Mouse (Mus musculus) limb, embryonic 11.5 days (tissue): Measurements from ENCODE around the gene Ifitm6. TPM values are rescaled to one million over a fixed set of nuclear protein-coding genes. Genes with fewer than 3 reads are reported as not detected.
"Not testable (repeated sequence)": the region's sequence is repeated elsewhere in the genome, so short reads cannot be mapped to it uniquely, and the experiment has no call there.

ENCODE experiments used
- ATAC-seq: fragments of 200-750 bp; cut with Nextera tagmentation; 2 replicates; pipeline ENCODE4 v1.8.0; 2017; ENCODE audit warnings: low read depth; ENCODE audit not compliant: insufficient number of reproducible peaks, low FRiP score, low TSS enrichment
- DNase-seq: peaks from one replicate; pipeline ENCODE4 v3.0.0-alpha.2; 2015; ENCODE audit warnings: low spot score
- H3K27ac ChIP-seq: fragments of 300-500 bp; sonication (generic); replicated peaks from 2 replicates; pipeline ENCODE4 v1.5.1; 2014; ENCODE audit warnings: low read depth, mild to moderate bottlenecking, low read length
- H3K27me3 ChIP-seq: fragments of 300-500 bp; sonication (generic); 2 replicates; pipeline ENCODE4 v1.6.1; 2014; ENCODE audit warnings: mild to moderate bottlenecking, low read length, mixed read lengths; ENCODE audit not compliant: control insufficient read depth, insufficient read depth
- H3K36me3 ChIP-seq: fragments of 300-500 bp; sonication (generic); 2 replicates; pipeline ENCODE4 v1.6.1; 2014; ENCODE audit warnings: mild to moderate bottlenecking, low read length, moderate library complexity, mixed read lengths; ENCODE audit not compliant: control insufficient read depth, insufficient read depth
- H3K4me1 ChIP-seq: fragments of 300-500 bp; sonication (generic); 2 replicates; pipeline ENCODE4 v1.6.1; 2014; ENCODE audit warnings: low read length, mixed read lengths; ENCODE audit not compliant: control insufficient read depth, insufficient read depth
- H3K4me2 ChIP-seq: fragments of 300-500 bp; sonication (generic); 2 replicates; pipeline ENCODE4 v1.6.1; 2014; ENCODE audit warnings: low read depth, mild to moderate bottlenecking, moderate library complexity; ENCODE audit not compliant: severe bottlenecking
- H3K4me3 ChIP-seq: fragments of 300-500 bp; sonication (generic); 2 replicates; pipeline ENCODE4 v1.5.1; 2014; ENCODE audit warnings: low read depth, low read length
- H3K9ac ChIP-seq: fragments of 300-500 bp; sonication (generic); 2 replicates; pipeline ENCODE4 v1.6.1; 2014; ENCODE audit warnings: mild to moderate bottlenecking, low read length
- H3K9me3 ChIP-seq: fragments of 300-500 bp; sonication (generic); 2 replicates; pipeline ENCODE4 v1.6.1; 2016; ENCODE audit warnings: low read length; ENCODE audit not compliant: control insufficient read depth
- WGBS: fragments of 180-500 bp; shearing (Covaris S2); extraction: QIAGEN DNeasy Blood & Tissue Kit; methylation state at CpG from one replicate; pipeline ENCODE4 v1.1.7; 2014; 5-methylcytosine and 5-hydroxymethylcytosine counted together
- polyA plus RNA-seq: library from polyadenylated mRNA; unstranded; fragments of >200 nt; fragmentation: Nextera tagmentation; extraction: Ambion mirVana; gene quantifications from 2 replicates; pipeline ENCODE4 v1.2.1, GENCODE M21; 2014

Gene Ifitm6
- polyA plus RNA-seq, 1 experiment from 2014 or later = not detected

GRCm38 (mm10) chr7:140976720-140977119, 41.0 kb downstream of the Ifitm6 start:
- not testable (repeated sequence) for H3K9me3 ChIP-seq, ATAC-seq, H3K36me3 ChIP-seq, H3K4me1 ChIP-seq, H3K27ac ChIP-seq, H3K4me2 ChIP-seq, H3K4me3 ChIP-seq, DNase-seq, H3K9ac ChIP-seq, H3K27me3 ChIP-seq
- WGBS = 90% methylated on average over 9 of the region's 9 CpGs

DNA sequence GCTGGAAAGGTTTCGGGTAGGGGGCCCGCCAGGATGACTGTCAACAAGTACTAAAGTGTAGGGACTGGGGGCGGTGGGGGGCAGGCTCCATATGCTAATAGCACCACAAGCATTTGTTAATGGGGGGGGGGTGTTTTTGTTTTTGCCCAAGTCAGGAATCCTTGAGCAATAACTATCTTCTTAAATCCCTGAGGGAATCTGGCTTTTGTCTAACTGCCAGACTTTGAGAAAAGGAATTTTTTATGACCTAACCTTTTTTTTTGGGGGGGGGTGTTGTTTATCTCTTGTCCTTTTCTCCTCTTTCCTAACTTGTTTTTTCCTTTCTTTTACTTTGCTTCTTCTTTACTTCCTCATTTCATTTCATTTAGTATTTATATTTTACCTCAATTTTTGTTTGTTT, 42.3 kb downstream of the Ifitm6 start:
- Histone ChIP-seq H3K9ac (no peak overlapping the region), H3K27ac (no peak overlapping the region), H3K4me3 (no peak overlapping the region), H3K4me2 (no peak overlapping the region), H3K36me3 (no peaks in the 10 kb centered on the region), H3K4me1 (peaks cover 11% of the 10 kb centered on the region; the same call in 1 of the 2 replicates), H3K9me3 (no peaks in the 10 kb centered on the region), H3K27me3 (no peaks in the 10 kb centered on the region)
- ATAC-seq (no peak), DNase-seq (no peak)
- WGBS = 25% methylated on average over 3 of the region's 3 CpGs

- H3K36me3 ChIP-seq = no peaks in the 10 kb centered on the region
- H3K27ac ChIP-seq = no peak overlapping the region
- H3K4me3 ChIP-seq = no peak overlapping the region
- 24% methylated on average over 9 of the region's 9 CpGs for WGBS
- no peaks in the 10 kb centered on the region for H3K27me3 ChIP-seq
- H3K9ac ChIP-seq = no peak overlapping the region
- no peak overlapping the region for H3K4me2 ChIP-seq
- DNase-seq (no peak), ATAC-seq (no peak)
- H3K9me3 ChIP-seq = no peaks in the 10 kb centered on the region
- H3K4me1 ChIP-seq = peaks cover 11% of the 10 kb centered on the region; the same call in 1 of the 2 replicates
Observed at GRCm38 (mm10) chr7:140974940-140975339, 42.8 kb downstream of the Ifitm6 start.

DNA sequence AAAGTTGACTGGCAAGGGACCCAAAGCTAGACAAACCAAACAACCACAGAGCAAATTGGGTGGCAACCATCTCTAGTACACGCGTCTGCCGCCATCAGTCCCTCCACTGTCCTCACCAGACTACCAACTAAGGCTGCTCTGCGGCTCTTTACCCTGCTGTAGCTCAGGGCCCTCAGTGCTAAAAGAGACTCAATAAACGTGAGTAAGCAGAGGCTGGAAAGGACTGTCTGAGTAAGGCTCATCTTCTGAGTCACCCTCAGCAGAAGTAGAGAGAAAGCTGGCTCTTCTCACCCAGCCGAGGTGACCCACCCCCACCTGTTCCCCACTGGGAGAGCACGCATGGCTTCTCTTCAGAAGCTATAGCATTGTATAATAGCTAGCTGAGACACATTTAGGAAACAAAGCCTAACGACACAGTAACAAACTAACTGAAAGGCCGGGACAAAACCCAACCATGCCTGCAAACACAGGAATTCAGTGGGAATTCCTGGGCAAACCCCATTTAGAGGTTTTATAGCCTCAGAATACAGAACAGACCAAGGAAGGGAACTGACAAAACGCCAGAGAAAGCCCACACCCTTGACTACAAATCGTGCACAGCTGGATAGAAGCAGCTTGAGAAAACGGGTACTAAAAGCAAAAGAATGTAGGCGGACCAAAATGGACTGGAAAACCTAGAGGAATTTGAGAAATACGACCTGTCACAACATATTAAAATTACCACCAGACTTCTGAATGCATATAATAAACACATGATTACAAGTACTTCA, 44.1 kb downstream of the Ifitm6 start:
- H3K4me1 ChIP-seq = peaks cover 17% of the 10 kb centered on the region; the same call in 1 of the 2 replicates
- no peak overlapping the region for H3K4me3 ChIP-seq
- 29% methylated on average over 14 of the region's 14 CpGs for WGBS
- ATAC-seq = no peak
- peak overlapping the region; percentile 54; the same call in 1 of the 2 replicates for H3K27ac ChIP-seq
- no peak overlapping the region for H3K4me2 ChIP-seq
- no peaks in the 10 kb centered on the region for H3K9me3 ChIP-seq
- no peak overlapping the region for H3K9ac ChIP-seq
- H3K36me3 ChIP-seq = no peaks in the 10 kb centered on the region
- DNase-seq = no peak
- H3K27me3 ChIP-seq = no peaks in the 10 kb centered on the region

GRCm38 (mm10) chr7:140971479-140972171, 46.1 kb downstream of the Ifitm6 start:
- H3K9me3 ChIP-seq = no peaks in the 10 kb centered on the region
- no peaks in the 10 kb centered on the region for H3K36me3 ChIP-seq
- no peak overlapping the region for H3K4me3 ChIP-seq
- peaks cover 22% of the 10 kb centered on the region for H3K4me1 ChIP-seq
- H3K27me3 ChIP-seq = no peaks in the 10 kb centered on the region
- H3K4me2 ChIP-seq = no peak overlapping the region
- no peak overlapping the region for H3K27ac ChIP-seq
- no peak overlapping the region for H3K9ac ChIP-seq
- 83% methylated on average over 8 of the region's 8 CpGs for WGBS
- no peak for DNase-seq
- ATAC-seq = no peak

GRCm38 (mm10) chr7:140970931-140971330, 46.8 kb downstream of the Ifitm6 start:
- Histone ChIP-seq H3K36me3 (no peaks in the 10 kb centered on the region), H3K27me3 (no peaks in the 10 kb centered on the region), H3K4me3 (no peak overlapping the region), H3K4me2 (no peak overlapping the region), H3K4me1 (peaks cover 22% of the 10 kb centered on the region), H3K9ac (no peak overlapping the region), H3K9me3 (no peaks in the 10 kb centered on the region), H3K27ac (no peak overlapping the region)
- no peak for DNase-seq
- 32% methylated on average over 7 of the region's 7 CpGs for WGBS
- ATAC-seq = no peak

GRCm38 (mm10) chr7:140968710-140969109, 49.0 kb downstream of the Ifitm6 start:
- peaks cover 19% of the 10 kb centered on the region for H3K4me1 ChIP-seq
- not testable (repeated sequence) for H3K27ac ChIP-seq, DNase-seq, ATAC-seq, H3K9ac ChIP-seq, H3K4me2 ChIP-seq, H3K36me3 ChIP-seq, H3K27me3 ChIP-seq, H3K4me3 ChIP-seq, H3K9me3 ChIP-seq
- 22% methylated on average over 3 of the region's 3 CpGs for WGBS

- H3K36me3 ChIP-seq = no peaks in the 10 kb centered on the region
- H3K4me1 ChIP-seq = peaks cover 16% of the 10 kb centered on the region
- WGBS = 3% methylated on average over 14 of the region's 14 CpGs
- no peak overlapping the region for H3K4me3 ChIP-seq
- peak overlapping the region; percentile 44 for H3K4me2 ChIP-seq
- peak overlapping the region; percentile 69 for H3K27ac ChIP-seq
- H3K9ac ChIP-seq = peak overlapping the region; percentile 30; the same call in 1 of the 2 replicates
- peak; percentile 66 for ATAC-seq
- no peaks in the 10 kb centered on the region for H3K27me3 ChIP-seq
- no peaks in the 10 kb centered on the region for H3K9me3 ChIP-seq
- DNase-seq = peak; percentile 70
Observed at GRCm38 (mm10) chr7:140967862-140968591, 49.7 kb downstream of the Ifitm6 start.
